Mouse (Mus musculus) right cerebral cortex, postnatal 25 days (tissue): ENCODE results near the gene Fuca1.
A peak's percentile ranks its signal among the peaks of the same experiment; 100 is the strongest.
"Not testable (repeated sequence)": the region's sequence is repeated elsewhere in the genome, so short reads cannot be mapped to it uniquely, and the experiment has no call there.

Experiments used
- DNase-seq: peaks from one replicate; pipeline ENCODE4 v3.0.0; 2022

Gene Fuca1

DNA sequence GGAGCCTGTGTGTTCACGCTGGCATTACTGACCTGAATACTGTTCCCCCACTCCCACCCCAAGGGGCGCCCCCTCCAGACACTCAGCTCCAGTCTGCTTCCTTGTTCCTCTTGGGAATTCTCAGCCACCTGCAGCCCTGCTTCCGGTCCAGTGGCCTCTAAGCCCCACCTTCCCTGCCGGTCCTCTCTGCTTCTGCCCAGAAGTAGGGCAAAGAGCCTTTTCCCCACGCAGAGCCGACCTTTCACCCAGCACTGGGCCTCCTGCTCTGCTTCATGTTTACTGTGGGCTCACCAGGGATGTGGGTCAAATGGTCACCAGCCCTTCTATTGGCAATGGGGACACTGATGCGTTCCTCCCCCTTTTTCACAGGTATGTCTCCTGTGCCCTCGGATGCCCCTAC lies 37.8 kb downstream of the Fuca1 start:
- no peak for DNase-seq

DNA sequence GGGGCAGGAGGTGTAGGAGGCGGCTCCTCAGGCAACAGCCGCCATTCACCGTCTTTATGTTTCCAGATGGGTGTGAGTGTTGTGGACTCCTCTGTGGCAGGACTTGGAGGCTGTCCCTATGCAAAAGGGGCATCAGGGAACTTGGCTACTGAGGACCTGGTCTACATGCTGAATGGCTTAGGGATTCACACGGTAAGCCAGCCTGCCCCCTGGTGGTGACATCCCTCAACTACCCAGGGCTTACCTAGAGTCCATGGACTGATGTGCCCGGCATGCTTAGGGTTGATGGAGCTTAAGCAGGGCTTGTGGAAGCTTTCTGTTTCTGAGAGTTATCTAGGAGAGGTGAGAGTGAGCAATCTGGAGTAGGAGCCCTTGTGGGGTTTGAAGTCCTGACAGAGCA lies 40.2 kb downstream of the Fuca1 start:
- DNase-seq: peak; percentile 48

DNA sequence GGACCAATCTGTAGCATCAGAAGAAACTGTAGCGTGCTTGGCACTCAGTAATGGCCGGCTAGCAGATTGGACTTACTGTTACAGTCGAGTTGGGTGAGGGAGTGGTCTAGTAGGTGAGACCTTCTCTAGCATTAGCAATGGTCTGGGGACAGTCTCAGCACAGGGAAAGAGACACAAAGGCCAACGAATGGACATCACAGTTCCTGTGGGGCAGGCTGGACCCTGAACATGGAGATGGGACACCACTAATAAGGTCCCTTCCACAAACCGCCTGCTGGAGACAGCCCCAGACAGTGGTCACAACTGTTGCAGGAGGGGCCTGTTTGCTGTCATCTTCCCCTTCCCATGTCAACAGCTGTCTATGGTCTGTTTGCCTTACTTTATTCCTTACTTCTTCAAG lies 41.2 kb downstream of the Fuca1 start:
- DNase-seq: no peak

DNA sequence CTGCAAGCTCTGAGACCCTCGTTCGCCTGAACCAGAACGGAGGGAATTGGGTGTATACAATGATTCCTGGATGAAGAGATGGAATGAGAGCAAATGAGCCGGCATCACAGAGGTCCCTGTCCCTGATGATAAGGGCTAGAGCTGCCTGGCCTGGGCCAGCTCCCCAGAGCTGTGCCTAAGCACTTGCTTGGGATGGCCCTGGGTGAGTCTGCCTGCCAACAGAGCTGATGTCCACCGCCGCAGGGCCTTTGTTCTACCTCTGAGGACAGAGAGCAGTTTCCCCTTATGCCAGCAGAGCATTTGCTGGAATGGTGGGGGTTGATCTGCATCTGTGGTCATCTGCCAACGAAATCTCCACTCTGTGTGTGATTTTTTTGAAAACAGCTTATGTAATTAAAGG lies 41.7 kb downstream of the Fuca1 start:
- no peak for DNase-seq

DNA sequence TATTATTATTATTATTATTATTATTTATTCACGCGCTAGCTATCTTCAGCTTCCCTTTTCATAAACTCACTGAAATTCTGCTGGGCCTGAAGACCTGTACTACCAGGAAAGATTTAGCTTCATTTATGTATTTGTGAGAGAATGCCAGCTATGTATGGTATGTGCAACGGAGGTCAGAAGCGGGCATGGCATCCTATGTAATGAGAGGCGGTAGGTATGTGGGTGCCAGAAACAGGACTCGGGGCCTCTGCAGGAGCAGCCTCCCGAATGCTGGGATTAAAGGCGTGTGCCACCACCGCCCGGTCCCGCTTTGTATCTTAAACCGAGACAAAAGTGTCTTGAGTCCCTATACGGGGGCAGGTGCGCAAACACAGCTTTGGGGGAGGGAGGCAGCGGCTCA lies 42.4 kb downstream of the Fuca1 start:
- no peak for DNase-seq

DNA sequence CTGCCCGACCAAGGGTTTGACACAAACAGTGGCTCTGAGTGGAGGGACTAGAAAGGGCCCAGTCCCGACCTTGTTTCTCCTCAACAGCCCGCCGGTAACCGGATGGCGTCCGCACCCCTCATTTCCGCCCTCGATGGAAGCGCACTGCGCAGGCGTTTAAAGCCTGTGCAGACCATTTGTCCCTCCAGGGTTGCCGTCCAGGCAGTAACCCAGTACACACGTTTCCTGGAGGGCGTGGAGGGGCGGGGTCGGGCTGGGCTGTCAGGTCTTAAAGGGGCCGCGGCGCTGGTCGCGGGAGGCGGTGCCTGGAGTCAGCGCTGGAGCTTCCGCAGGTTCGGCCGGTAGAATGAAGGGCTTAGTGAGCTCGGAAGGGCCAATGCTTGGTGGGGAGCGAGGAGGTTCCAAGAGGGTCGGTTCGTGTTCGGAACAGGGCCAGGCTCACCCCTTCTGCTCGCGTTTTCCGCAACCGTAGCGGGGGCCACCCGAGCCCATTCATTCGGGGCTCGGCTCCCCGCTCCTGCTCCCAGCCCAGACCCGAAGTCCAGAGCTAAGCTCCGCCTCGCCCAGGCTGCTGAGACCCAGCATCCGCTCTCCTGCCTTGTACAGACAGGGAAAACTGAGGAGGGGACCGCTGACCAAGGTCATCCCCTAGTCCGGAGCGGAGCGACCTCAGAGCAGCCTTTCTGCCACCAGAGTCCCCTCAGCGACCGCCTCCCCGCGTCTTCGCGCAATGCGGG lies 43.1 kb downstream of the Fuca1 start, which contains the start of gene Gale:
Gale (plus strand) TSS at position 271 of the 737 bp plus-strand sequence.
- DNase-seq: peak; percentile 95

DNA sequence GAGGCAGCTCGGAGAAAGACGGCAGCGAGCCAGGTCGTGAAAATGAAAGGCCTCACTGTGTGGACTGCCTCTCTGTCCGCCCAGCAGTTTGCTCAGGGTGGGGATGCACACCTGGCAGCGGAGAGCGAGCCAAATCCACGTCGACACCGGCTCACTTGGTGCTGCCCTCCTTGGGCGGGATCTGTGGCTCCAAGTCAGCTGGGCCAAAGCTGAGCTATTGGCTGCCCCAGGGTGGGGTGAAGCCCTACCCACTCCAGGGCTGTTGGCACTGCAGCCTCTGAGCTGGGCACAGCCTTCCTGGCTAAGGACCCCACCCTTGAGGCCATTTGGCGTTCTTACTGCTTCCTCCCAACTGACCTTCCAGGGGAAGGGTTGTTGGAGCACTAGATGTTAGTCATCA lies 43.9 kb downstream of the Fuca1 start:
- peak; percentile 61 for DNase-seq

DNA sequence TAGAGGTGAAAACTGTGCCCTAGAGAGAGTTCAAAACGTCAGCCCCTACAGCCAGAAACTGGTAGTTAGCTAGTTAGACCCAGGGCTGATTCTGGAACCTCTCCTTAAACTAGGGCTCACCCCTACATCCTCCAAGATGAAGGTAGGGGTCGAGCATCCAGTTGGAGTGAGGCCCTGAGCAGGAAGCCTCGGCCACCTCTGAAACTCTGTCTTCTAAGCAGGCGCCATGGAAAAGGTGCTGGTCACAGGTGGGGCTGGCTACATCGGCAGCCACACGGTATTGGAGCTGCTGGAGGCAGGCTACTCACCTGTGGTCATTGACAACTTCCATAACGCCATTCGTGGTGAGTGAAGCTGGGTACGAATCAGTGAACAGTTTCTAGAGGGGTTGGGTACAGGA lies 44.6 kb downstream of the Fuca1 start:
- DNase-seq: no peak

DNA sequence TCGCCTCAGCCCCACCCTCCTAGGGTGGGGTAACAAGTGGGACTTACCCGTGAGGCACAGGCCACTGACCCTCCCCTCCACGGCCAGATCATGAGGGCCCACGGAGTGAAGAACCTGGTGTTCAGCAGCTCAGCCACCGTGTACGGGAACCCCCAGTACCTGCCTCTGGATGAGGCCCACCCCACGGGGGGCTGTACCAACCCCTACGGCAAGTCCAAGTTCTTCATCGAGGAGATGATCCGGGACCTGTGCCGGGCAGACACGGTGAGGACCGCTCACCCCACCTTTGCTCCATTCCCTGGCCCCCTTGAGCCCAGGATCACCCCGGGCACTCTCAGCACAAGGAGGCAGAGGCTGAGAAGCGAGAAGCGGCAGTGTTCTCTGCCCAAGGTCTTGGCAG lies 45.7 kb downstream of the Fuca1 start:
- DNase-seq: no peak

DNA sequence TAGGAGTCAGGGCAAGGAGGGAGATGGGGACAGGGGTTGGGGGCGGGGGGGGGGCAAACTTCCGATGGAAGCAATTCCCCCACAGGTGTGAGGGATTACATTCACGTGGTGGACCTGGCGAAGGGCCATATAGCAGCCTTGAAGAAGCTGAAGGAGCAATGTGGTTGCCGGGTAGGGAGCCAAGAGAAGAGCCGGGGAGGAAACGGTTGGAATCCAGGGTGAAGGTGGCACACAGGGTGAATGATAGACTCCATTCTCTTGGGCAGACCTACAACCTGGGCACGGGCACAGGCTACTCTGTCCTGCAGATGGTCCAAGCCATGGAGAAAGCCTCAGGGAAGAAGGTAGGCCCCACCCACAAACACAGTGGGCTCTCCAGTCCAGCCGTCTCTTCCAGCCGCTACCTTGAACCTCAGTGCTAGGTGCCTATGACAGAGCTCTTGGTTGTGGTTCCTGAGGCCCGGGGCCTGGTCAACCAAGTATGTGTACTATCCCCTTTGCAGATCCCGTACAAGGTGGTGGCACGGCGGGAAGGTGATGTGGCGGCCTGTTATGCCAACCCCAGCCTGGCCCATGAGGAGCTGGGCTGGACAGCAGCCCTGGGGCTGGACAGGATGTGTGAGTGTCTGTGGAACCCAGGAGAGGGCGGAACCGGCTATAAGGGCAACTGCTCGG lies 46.7 kb downstream of the Fuca1 start:
- no peak for DNase-seq

DNA sequence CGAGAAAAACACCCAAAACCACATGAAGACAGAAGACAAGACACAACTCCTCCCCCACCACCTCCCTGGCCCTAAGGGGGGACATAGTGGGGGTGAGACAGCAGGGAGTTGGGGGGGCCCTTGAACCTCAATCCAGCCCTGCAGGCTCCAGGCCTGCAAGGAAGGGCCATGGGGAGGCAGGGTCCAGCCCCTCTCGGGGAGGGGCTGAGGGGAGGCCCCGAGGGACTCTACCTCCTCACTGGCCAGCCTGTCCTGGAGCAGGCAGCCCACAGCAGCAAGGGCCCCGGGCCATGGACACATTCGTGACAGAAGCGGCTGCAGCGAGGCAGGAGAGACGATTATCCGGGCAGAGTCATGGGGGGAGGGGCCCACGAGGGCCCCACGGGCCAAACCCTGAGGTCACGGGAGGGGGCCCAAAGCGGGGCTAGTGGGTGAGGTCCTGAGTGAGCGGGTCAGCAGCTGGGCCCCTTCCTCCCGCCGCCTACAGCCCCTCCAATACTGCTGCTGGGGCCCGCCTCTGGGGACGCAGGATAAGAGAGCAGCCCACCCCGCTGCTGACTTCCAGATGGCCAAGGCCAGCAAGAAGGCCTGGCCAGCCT lies 47.8 kb downstream of the Fuca1 start:
- no peak for DNase-seq

DNA sequence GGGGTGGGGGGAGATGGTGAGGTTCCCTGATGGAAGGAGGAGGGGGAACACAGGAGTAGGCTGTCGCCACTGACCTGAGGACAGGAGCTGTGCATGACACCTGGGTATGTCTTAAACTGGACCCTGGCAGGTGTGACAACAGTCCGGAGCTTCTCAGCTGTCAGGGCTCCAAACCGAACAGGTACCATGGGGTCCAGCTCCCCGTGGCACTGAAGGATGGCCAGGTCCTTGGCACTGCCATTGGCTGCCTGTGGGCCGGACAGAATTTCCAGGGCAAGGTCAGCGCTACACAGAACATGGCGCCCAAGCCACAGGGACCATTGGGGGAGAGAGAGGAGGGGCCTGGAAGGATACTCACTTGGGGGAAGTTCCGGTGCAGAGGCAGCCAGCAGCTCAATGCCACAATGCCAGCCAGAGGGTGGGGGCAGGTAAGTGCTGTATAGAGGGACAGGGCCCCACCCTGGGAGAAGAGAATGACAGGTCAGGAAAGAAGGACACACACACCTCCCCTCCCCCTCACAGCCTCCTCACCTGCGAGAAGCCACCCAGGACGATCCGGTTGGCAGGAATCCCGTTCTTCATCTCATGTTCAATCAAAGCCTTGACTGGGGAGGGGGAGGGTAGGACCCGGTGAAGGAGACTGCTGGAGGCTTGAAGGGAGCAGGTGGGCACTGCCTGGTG lies 48.7 kb downstream of the Fuca1 start:
- no peak for DNase-seq

DNA sequence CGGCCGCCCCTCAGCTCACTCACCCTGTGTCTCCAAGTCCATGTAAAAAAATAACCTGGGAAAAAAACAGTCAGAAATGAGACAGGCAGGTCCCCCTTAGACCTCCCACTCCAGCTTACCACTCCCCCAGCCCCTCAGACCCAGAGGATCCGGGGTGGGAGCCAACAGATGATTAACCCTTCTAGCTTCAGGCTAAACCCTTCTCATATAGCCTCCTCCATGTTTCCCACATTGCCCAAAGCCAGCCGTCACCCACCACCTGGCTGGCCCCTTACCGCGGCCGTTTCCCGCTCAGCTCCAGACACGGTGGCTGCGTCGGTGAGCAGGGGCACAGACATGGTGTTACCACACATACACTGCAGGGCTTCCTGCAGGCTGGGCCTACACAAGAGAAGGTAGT lies 50.0 kb downstream of the Fuca1 start:
- DNase-seq: no peak

DNA sequence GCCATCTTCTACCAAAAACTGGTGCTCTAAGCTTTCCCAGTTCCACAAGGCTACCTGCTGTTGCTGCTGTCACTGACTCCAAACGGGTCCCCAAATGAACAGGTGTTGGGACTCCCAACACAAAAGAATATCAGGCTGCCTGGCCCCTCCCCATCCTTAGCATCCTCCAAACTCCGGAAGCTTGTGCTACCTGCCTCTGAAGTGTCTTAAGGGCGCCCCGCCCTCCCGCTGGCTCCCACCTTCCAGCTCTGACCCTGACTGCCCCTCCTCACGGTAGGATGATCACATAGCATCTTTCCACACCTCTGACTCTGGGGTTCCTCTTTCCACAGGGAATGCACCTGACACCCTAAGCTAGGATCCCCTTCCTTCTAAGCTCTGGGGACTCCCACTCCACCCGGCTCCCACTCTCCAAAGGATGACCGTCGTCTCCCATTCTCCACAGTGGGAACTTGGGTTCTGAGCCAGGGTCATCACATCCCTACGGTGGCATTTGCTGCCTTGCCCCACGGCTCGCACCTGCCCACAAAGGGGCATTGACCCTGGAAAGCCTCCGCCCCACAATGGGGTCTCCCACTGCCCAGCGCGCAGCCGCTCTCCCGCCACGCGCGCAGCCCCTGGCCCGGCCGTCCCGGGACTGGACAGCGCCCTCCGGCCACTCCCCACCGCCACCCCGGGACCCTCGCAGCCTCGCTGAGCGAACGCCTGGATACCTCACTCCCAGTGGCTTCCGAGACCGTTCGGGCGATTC lies 51.4 kb downstream of the Fuca1 start:
- DNase-seq: no peak

DNA sequence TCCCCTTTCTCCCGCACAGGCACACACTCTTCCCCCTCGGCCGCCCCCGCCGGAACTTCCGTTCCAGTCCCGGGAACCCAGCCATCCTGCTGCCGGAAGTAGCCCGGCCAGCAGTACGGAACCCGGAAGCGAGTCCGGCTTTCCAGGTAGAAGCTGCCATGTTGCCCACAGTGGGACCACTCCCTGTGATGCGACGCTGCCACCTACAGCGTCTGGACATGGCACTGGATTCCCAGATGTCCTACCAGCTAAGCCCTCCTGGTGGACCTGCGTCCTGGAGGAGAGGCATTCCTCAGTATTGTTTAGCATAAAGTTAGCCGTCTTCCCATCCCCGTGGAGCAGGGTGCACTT lies 52.0 kb downstream of the Fuca1 start, which contains the start of gene Lypla2:
Lypla2 (minus strand) TSS at position 71 of the 351 bp plus-strand sequence.
- DNase-seq: peak; percentile 91

DNA sequence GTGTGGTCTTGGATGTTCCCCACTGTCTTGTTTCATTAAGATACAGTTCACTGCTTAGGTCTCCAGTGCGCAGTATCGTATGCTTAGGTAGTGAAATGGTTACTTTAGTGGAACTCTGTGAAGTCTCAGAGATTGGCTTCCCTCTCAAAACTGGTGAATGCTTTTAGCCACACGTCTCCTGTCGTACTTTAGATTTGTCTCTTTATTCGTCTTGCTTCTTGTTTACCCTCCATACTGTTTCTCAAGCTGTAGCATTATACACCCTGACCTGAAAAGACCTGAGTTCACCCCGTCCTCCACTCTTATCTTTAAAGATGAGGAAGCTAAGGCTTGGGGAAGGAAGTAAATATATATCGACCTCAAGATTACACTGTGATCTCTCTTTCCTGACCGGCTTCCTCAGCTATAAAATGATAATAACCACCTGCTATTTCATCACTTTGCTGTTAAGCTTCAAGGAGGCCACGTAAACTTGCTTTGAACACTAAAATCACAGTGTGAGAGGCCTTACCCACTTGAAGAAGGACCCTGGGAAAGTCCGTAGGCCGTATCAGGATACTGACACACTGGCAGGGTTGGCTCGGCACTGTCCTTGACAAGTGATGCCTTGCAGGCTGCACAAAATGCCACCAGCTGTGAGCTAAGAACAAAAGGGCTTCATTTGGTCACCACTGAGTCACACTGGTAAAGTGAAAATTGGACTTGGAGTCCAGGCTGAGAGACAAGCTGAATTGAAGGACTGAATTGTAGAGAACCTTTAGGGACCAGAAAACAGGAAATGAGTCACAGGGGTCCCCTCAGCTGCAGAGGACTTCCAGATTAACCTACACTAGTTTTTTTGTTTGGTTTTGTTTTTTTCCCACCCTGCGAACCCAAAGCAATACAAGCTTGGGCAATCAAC lies 52.6 kb downstream of the Fuca1 start:
- DNase-seq: no peak

DNA sequence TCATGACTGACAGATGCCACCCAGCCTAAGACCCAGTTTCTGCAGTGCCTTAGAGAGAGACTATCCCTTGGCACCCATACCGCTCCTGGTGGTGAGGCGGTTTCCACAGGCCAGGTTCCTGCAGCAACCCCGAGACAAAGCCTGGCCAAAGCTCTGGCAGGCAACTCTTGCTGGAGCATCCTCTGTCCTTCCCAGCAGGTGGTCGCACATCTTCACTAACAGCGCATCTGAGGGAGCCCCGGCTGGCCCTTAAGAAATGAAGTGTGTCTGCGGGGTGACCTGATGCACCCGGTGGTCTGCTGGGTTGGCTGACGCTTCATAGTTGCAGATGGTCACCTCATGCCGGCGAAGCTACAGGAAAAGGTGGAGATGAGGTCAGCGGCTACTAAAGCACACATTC lies 55.6 kb downstream of the Fuca1 start:
- no peak for DNase-seq

DNA sequence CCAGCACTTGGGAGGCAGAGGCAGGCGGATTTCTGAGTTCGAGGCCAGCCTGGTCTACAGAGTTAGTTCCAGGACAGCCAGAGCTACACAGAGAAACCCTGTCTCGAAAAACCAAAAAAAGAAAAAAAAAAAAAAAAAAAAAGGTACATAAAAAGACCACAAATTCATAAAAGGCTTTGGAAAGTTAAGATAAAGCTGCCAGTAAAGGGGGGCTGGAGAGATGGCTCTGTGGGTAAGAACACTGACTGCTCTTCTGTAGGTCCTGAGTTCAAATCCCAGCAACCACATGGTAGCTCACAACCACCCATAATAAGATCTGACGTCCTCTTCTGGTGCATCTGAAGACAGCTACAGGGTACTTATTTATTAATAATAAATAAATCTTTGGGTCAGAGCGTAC lies 59.7 kb downstream of the Fuca1 start:
- DNase-seq: not testable (repeated sequence)

DNA sequence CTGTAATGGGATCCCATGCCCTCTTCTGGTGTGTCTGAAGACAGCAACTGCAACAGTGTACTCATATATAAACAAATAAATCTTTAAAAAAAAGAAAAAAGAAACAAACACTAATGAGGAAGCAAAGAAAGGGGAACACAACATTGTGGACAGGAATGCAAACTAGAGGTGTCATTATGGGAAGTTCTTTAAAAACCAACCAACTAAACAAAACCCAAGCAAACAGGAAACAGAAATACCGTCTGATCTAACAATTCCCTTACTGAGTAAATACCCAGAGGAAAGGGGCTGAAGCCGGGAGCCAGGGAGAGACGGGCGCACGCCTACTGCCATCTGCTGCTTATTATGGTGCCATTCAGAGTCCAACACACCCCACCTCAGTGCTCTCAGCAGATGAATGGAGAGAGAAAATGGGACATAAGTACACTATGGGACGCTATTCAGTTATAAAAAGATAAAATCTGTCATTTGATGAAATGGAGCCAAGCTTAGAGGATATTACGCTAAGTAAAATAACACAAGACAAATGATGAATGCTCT lies 61.1 kb downstream of the Fuca1 start:
- peak; percentile 69 for DNase-seq

DNA sequence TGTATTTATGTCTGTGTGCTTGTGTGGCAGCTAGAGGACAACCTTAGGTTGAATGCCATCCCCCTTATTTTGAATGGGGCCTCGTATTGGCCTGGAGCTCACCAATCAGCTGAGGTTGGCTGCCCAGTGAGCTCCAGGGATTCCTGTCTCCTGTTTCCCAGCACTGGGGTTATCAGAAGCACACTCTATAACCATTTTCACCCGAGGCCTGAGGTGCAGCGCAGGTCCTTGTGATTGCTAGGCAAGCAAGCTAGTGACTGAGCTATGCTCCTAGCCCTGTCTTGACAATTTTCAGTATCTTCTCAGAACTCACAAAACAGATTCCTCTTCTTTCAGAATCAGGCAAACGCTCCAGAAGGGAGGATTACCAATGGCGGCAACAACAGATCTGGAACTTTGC lies 64.0 kb downstream of the Fuca1 start:
- DNase-seq: no peak

DNA sequence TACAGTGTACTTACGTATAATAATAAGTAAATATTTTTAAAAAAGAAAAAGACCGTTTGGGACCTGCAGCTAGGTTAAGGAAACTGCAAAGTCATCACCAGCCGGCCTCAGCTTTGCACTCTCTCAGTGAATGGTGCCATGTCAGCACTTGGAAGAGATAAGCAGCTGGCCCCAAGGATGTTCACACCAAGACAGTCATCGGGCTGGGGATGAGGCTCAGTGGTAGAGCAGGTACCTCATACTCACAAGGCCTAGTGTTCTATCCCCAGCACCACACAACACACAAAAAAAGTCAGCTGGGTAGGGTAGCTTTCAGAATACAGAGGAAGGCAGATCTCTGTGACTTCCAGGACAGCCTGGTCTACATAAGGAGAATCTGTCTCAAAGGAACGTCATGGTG lies 64.7 kb downstream of the Fuca1 start:
- DNase-seq: no peak

DNA sequence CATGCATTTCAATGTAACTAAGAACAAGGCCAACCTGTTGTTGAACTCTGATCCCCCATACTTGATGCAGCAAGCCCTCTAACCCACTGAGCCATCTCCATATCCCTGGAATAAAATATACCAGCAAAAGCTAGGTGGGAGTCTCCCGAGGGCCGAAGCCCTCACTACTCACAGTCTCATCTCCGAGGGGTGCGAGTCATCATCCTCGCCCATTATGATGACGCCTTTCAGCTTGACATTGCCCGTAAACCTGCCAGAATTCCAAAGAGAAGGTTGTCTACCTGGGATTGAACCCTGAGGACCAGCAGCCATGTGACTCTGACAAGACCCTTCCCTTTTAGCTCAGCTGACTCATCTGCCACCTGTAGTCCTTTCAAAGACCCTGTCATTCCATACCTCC lies 65.2 kb downstream of the Fuca1 start:
- no peak for DNase-seq
